Mouse (Mus musculus) gastrocnemius, postnatal 4 days (tissue): ENCODE results near the gene Prkab1. TPM values are rescaled to one million over a fixed set of nuclear protein-coding genes. Genes with fewer than 3 reads are reported as not detected.

Experiments
- DNase-seq, 2 experiments: peaks; one replicate each; pipeline ENCODE4 v3.0.0; 2021 to 2022; ENCODE audit warnings: low spot score in 2 of 2, mixed read lengths in 2 of 2
- total RNA-seq, 2 experiments: library from RNA; stranded (reverse); gene quantifications; 2 replicates each; pipeline ENCODE4 v1.2.3; 2021

Gene Prkab1
- total RNA-seq, 2 experiments from 2014 or later: 29.8 to 31.1 TPM

- DNase-seq: no peak
These were observed 4.9 kb downstream of the Prkab1 start for GRCm38 (mm10) chr5:116019371-116019770.

DNA sequence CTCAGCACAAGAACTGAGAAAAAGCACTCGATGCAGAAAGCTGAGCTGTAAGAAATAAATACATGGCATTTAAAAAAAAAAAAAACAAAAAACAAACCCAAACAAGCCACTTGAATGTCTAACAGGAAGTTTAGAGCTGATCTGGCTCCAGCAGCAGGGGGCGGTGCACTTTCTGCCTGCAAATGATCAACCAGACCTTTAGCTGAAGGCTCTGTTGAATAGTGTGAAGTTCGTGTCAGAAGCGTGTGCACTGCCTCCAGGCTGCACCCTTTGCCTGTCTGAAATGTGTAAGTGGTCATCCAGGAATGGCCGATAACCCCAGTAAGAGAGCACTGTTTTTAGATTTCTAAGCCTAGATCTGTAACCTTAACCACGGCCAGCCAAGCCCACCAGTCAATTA is 5.5 kb downstream of the Prkab1 start:
- DNase-seq: no peak

GRCm38 (mm10) chr5:116018196-116018595 is 6.1 kb downstream of the Prkab1 start:
- no peak for DNase-seq

DNA sequence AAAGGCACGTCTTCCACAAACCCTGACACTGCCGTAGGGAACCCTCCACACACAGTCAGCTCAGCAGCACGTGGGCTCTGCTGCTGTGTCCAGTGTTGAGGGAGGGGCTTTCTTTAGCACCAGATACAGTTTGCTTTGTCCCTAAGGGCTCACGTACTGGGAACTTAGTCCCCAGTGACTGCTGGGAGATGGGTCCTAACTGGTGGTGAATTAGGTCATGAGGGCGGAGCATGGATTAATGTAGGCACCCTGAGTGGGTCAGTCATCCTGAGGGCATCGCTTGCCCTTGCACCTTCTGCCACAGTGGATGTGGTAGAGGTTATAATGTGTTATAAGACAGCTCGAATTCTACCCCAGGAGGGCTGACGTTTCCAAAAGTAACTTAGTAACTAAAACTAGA is 6.9 kb downstream of the Prkab1 start:
- DNase-seq: no peak

GRCm38 (mm10) chr5:116016542-116016941 is 7.8 kb downstream of the Prkab1 start:
- DNase-seq: no peak

GRCm38 (mm10) chr5:116014237-116014636 is 10.1 kb downstream of the Prkab1 start:
- DNase-seq: no peak

GRCm38 (mm10) chr5:116013821-116014220 is 10.5 kb downstream of the Prkab1 start:
- DNase-seq: no peak

DNA sequence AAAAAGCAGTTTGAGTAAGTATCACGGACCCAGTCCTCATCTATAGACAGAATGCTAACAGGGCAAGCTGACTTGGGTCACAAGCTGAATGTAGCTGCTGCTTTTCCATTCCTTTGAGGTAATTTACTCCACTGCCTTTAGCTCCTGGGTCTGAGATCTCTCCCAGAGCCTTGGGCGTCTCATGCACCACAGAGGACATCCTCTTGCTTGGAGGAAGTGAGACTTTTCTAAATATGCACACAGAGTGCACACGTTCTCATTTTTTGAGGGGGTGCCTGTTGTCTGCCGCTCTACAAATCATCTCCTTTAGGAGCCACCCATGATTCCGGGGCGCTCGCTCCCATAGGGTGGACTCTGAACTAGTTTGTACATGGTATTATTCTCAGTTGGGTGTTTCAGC is 11.8 kb downstream of the Prkab1 start:
- DNase-seq: no peak

DNA sequence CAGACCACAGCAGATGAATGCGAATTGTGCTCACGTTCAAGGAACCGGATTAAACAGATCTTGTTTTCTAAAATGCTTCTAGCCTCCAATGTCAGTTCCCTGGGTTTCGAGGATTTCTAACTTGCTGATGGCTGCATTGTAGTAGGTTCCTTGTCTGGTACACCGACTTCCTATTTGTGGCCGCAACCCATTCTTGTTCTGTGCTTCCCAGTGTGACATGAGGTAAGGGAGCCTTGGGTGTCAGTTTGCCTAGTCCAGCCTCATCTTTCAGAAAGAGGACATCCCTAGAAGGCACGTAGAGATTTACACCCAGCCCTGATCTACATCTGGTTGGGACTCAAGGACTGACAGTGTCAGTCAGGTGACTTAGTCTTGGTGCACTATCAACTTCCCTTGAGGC is 12.6 kb downstream of the Prkab1 start:
- no peak for DNase-seq

DNA sequence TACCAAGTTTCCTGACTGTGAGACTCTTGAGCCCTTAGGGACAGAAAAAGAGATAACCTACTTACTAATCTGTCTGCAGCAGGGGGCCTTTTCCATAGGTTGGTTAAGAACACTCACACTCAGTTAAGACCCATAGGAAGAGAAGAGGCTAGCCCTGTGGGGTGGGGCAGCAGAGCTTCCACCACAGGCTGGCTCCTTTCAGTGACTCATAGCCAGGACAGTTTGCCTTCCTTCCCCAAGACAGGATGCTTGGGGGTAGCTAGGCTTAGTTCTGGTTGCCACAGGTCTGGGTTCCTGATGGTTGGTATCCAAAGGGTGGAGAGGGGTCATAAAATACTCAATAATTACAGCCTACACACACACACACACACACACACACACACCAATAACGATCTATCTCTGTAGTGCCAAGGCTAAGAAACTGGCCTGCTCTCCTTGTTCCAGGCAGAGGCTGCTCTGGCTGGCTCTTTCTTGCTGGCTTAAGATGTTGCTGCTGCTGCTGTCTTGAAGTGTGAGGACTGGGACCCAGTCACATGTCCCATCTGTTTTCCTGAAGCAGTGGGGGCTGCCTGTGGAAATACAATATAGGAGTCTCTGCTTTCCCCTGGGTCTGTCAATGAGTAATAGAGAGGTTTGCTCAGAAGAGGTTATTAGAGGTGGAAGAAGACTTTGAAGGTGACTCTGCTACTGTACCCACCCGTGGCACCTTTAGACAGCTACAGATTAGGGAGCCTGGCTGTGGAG is 14.3 kb downstream of the Prkab1 start:
- no peak for DNase-seq

- DNase-seq: no peak
These were observed 15.0 kb downstream of the Prkab1 start for GRCm38 (mm10) chr5:116009091-116009851.

GRCm38 (mm10) chr5:116007723-116008122 is 16.6 kb downstream of the Prkab1 start:
- no peak for DNase-seq

DNA sequence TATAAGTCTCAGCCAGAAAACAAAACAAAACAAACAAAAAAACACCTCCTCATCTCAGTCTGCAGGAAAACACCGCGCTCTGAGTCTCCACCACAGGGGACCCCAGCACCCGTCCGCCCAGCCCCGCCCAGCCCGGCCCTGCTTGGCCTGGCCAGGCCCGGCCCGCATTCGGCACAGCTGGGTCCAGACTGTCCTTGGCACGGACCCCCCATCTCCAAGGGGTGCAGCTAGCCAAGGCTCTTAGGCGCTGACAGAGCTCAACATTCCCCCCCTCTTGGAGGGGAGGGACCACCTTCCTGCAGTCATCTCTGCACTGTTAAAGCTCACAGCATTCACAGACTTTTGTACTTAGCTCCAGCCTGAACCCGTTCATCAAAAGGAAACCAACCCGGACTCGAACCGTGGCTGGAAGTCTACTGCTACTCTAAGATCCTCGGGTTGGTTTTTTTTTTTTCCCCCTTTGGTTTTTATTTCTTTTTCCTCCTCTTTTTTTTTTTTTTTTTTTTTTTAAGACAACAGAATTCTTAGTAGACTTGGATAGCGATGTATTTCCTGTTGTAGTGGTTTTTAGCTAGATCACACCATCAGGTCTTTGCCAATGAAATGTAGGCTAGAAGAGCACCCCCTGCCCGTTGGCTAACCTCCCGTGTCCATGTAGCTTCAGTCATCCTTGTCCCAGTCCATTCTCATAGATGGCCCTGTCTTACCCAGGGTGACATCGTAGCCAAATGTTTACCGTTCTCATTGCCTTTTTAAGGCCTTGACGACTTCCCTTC is 17.8 kb downstream of the Prkab1 start:
- no peak for DNase-seq

- no peak for DNase-seq
These were observed 20.0 kb downstream of the Prkab1 start for GRCm38 (mm10) chr5:116004271-116004670.

DNA sequence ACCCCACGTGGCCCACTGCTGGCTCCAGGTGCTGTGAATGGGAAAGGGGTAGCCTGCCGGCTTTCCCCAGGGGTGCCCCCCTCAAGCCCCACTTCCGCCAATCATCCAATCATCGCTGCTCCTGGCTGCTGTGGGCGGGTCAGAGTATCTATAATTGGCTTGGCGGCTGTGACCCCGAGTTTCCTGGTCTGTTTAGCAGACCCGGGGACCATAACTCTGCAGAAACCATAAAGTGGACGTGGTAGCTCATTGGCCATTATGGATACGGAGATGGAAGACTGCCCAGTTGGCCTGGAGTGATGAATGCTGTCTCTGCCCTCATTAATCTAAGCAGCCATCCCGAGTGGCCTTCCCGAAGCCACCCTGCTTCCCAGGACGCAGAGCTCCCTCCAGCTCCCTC is 20.5 kb downstream of the Prkab1 start:
- no peak for DNase-seq

GRCm38 (mm10) chr5:116003154-116003553 is 21.2 kb downstream of the Prkab1 start:
- no peak for DNase-seq

- no peak for DNase-seq
These were observed 26.9 kb downstream of the Prkab1 start for GRCm38 (mm10) chr5:115997376-115997775.

DNA sequence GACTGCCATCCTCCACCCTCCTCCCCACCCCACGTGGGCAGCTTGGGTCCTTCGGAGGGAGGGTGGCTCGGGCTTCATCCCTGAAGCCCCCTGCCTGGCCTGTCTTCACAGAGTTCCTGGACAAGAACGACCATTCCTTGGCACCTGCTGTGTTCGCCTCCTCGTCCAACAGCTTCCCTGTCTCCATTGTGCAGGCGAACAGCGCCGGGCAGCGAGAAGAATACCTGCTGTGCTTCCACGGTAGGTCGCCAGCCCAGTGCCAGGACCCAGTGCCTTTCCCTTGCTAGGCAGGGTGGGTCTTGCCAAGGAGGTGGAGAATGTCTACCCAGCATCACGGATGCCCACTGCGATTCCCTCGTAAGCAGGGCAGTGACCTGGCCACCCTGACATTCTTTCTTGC is 30.2 kb downstream of the Prkab1 start:
- DNase-seq: no peak

DNA sequence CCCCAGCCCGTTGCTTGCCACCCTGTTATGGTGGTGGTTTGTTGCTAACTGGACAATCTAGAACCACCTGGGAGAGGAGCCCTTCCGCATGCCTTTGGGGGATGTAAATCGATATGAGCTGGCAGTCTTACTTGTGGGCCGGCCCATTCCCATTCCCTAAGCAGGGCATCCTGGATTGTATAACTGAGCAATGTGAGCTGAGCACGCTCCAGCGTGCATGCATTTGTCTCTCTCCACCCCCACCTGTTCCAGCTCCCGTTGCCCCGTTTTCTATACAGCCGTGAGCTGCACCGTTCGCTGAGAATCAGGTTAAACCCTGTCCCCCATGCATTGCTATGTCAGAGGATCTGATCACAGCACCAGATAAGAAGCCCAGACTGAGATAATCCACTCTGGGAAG is 32.6 kb downstream of the Prkab1 start:
- no peak for DNase-seq

DNA sequence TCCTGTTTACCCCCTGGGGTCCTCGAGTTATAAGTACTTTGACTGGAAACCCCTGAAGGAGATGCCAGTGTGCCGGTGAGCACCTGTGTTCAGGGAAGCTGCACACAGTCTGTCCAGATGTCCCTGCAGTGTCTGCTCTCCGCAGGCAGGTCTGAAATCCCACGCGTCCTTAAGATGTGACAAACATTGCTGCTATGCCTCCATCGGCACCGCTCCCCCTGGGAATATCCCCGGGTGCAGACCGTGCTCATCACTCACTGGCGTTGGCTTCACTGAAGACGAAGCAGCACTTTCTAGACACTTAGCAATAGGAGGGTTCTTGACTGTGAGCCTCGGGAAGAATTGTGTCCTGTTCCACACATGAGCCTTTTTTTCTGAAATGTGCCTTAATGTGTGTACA is 37.0 kb downstream of the Prkab1 start:
- DNase-seq: no peak

DNA sequence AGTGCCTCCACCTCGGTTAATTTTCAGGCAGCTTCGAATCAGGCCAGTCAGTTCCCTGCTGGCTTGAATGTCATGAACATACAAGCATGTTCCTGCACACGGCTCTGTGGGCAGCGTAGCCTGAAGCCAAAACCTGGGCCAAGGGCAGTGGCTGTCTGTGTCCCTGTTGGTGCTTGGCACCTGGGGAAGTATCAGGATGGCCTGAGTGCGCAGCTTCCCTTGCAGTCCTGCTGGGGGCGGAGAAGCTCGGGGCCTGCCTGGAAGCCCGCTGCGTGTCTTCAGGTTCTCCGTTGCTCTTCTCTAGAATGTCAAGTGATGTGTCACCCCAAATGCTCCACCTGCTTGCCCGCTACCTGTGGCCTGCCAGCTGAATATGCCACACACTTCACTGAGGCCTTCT is 39.2 kb downstream of the Prkab1 start:
- no peak for DNase-seq

GRCm38 (mm10) chr5:115984392-115984791 is 39.9 kb downstream of the Prkab1 start:
- DNase-seq: no peak
